Mouse (Mus musculus) heart, postnatal 14 days (tissue): ENCODE data around the gene Eif4g3. TPM values are rescaled to one million over a fixed set of nuclear protein-coding genes. Genes with fewer than 3 reads are reported as not detected.

Source experiments
- microRNA-seq, 2 experiments: library from miRNA; unstranded; fragments of <30 nt; microRNA quantifications; one replicate each; pipeline ENCODE4 v1.2.0; 2021 to 2022
- total RNA-seq, 2 experiments: library from RNA; stranded (reverse); gene quantifications; 2 replicates each; pipeline ENCODE4 v1.2.3; 2021

Gene Eif4g3
- total RNA-seq, 2 experiments from 2014 or later = 58.6 to 59.5 TPM

Small RNAs within 50 kb of the gene (microRNA-seq; reads per million reads assigned to microRNA genes)
- 0 reads per million in 2 experiments for gene Mir6399

Other genes with a start within 250 kb of the Eif4g3 start
- gene Alpl, start 196.6 kb upstream of the Eif4g3 start, total RNA-seq = 10 to 100 TPM; 51.5 to 72.3 TPM
- 100 to 1,000 TPM in 1 of 2 experiments, 10 to 100 TPM in 1; 94.5 to 117 TPM for gene Ece1, start 130.8 kb upstream of the Eif4g3 start, total RNA-seq
- 10 to 100 TPM; 77.5 to 83.0 TPM for gene Hp1bp3, start 223.3 kb downstream of the Eif4g3 start, total RNA-seq